Mouse (Mus musculus): Measurements from ENCODE around the gene Stag1. TPM values are rescaled to one million over a fixed set of nuclear protein-coding genes. Genes with fewer than 3 reads are reported as not detected.
"Not testable (repeated sequence)": the region's sequence is repeated elsewhere in the genome, so short reads cannot be mapped to it uniquely, and the experiment has no call there.

Stag1 gene
- polyA plus RNA-seq, 1 experiment from 2014 or later: 27.7 TPM

- no peak for ATAC-seq (replicated peaks; ENCODE audit: insufficient number of reproducible peaks, insufficient read depth, low FRiP score, low read depth)
- Histone ChIP-seq H3K9ac (no peak overlapping the region), H3K36me3 (no peaks in the 10 kb centered on the region), H3K27ac (no peak overlapping the region), H3K27me3 (no peaks in the 10 kb centered on the region), H3K4me1 (replicated peaks) (peaks cover 8% of the 10 kb centered on the region), H3K4me2 (no peak overlapping the region), H3K9me3 (replicated peaks) (no peaks in the 10 kb centered on the region), H3K4me3 (no peak overlapping the region)
- 67% methylated on average over 2 of the region's 2 CpGs for WGBS
Measured at GRCm38 (mm10) chr9:100696537-100696936, 98.9 kb downstream of the Stag1 start.

DNA sequence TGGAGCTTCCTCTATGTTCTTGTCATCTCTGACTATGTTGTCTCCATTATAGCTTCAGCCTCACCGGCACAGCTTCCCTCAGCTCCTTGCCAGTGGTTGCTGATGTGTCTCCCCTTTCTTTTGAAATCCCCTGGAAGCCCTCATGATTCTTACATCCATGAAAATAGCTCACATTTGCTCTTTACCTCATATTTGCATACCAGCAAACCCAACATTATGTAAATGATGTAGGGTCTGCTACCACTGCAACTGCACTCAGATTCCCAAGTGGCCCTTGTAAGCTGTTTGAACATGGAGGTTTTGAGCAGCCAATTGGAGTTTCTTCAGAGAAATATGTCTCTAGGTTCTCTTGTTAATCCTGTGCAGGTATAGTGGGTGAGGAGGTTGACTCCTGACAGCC lies 110.0 kb downstream of the Stag1 start:
- Histone ChIP-seq H3K4me3 (no peak overlapping the region), H3K4me2 (no peak overlapping the region), H3K27me3 (no peaks in the 10 kb centered on the region), H3K36me3 (no peaks in the 10 kb centered on the region), H3K4me1 (replicated peaks) (0 out of 2 replicates have a peak, but pooled peaks cover 2% of the 10 kb centered on the region), H3K9ac (no peak overlapping the region), H3K9me3 (replicated peaks) (no peaks in the 10 kb centered on the region), H3K27ac (no peak overlapping the region)
- ATAC-seq (replicated peaks; ENCODE audit: insufficient number of reproducible peaks, insufficient read depth, low FRiP score, low read depth): no peak
- 85% methylated on average over 1 of the region's 1 CpGs for WGBS

DNA sequence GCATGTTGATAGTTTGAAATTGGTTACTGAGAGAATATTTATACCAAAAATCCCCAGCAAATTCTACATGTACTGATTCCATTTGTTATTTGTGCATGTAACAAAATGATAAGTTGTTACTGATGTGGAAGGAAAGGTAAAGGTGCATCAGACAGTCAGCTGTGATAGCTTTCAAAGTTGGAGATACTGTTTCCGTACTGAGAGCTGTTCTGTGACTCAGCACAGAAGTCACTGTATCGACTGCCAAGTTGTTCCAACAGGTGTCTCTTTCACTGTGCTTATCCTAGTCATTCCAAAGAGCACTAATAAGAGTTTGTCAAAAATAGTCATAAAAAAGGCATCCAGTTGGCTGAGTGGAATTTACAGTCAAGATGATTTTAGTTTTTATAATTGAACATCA lies 114.1 kb downstream of the Stag1 start:
- WGBS: 29% methylated on average over 2 of the region's 2 CpGs
- H3K4me1 ChIP-seq (replicated peaks): 0 out of 2 replicates have a peak, but pooled peaks cover 2% of the 10 kb centered on the region
- ATAC-seq (replicated peaks; ENCODE audit: insufficient number of reproducible peaks, insufficient read depth, low FRiP score, low read depth): no peak
- H3K36me3 ChIP-seq: no peaks in the 10 kb centered on the region
- H3K4me2 ChIP-seq: no peak overlapping the region
- no peaks in the 10 kb centered on the region for H3K27me3 ChIP-seq
- H3K9me3 ChIP-seq (replicated peaks): no peaks in the 10 kb centered on the region
- H3K27ac ChIP-seq: no peak overlapping the region
- H3K4me3 ChIP-seq: no peak overlapping the region
- H3K9ac ChIP-seq: no peak overlapping the region

- H3K36me3 ChIP-seq; H3K27me3 ChIP-seq; H3K4me2 ChIP-seq; H3K4me3 ChIP-seq; H3K9ac ChIP-seq; H3K27ac ChIP-seq; H3K9me3 ChIP-seq (replicated peaks); ATAC-seq (replicated peaks; ENCODE audit: insufficient number of reproducible peaks, insufficient read depth, low FRiP score, low read depth); H3K4me1 ChIP-seq (replicated peaks): not testable (repeated sequence)
- 96% methylated on average over 2 of the region's 2 CpGs for WGBS
Measured at GRCm38 (mm10) chr9:100724832-100725231, 127.2 kb downstream of the Stag1 start.

GRCm38 (mm10) chr9:100731839-100732238 lies 134.2 kb downstream of the Stag1 start:
- H3K4me1 ChIP-seq (replicated peaks): peaks cover 9% of the 10 kb centered on the region; the same call in 1 of the 2 replicates
- H3K27me3 ChIP-seq: no peaks in the 10 kb centered on the region
- ATAC-seq (replicated peaks; ENCODE audit: insufficient number of reproducible peaks, insufficient read depth, low FRiP score, low read depth): no peak
- H3K9ac ChIP-seq: no peak overlapping the region
- no peak overlapping the region for H3K4me2 ChIP-seq
- no peaks in the 10 kb centered on the region for H3K9me3 ChIP-seq (replicated peaks)
- H3K36me3 ChIP-seq: no peaks in the 10 kb centered on the region
- 85% methylated on average over 1 of the region's 1 CpGs for WGBS
- no peak overlapping the region for H3K27ac ChIP-seq
- H3K4me3 ChIP-seq: no peak overlapping the region

DNA sequence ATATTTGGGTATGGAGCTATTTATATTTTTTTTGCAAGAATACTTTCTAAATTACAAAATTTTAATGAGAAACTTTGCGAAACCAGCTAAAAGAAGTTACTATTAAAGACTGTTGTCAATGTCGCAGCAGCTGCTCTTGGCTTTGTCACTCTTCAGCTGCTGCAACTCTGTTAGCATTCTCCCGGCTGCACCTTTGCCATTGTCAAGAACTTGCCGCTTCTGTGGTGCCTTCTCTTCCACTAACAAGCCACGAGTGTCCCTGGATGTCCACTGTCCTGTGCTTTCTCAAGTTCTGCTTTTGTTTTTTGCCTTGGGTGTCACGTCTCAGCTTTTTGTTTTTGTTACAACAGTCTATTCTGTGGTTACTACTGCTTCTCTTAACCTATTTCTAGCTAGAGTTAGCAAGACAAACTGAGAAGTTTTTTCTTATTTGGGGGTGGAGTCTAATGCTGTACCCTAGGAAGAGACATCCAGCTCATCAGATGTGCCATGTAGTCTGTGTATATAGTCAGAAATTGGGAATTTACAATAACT lies 136.4 kb downstream of the Stag1 start:
- peaks cover 12% of the 10 kb centered on the region; the same call in 1 of the 2 replicates for H3K4me1 ChIP-seq (replicated peaks)
- H3K4me3 ChIP-seq: no peak overlapping the region
- no peaks in the 10 kb centered on the region for H3K9me3 ChIP-seq (replicated peaks)
- H3K27me3 ChIP-seq: no peaks in the 10 kb centered on the region
- ATAC-seq (replicated peaks; ENCODE audit: insufficient number of reproducible peaks, insufficient read depth, low FRiP score, low read depth): no peak
- no peak overlapping the region for H3K4me2 ChIP-seq
- H3K36me3 ChIP-seq: no peaks in the 10 kb centered on the region
- H3K9ac ChIP-seq: no peak overlapping the region
- 63% methylated on average over 6 of the region's 6 CpGs for WGBS
- no peak overlapping the region for H3K27ac ChIP-seq

- Histone ChIP-seq H3K27me3 (no peaks in the 10 kb centered on the region), H3K27ac (no peak overlapping the region), H3K9ac (no peak overlapping the region), H3K4me2 (no peak overlapping the region), H3K4me3 (no peak overlapping the region), H3K9me3 (replicated peaks) (no peaks in the 10 kb centered on the region), H3K36me3 (no peaks in the 10 kb centered on the region), H3K4me1 (replicated peaks) (peaks cover 12% of the 10 kb centered on the region; the same call in 1 of the 2 replicates)
- ATAC-seq (replicated peaks; ENCODE audit: insufficient number of reproducible peaks, insufficient read depth, low FRiP score, low read depth): no peak
- WGBS: 54% methylated on average over 4 of the region's 4 CpGs
Measured at GRCm38 (mm10) chr9:100735993-100736645, 138.5 kb downstream of the Stag1 start.

DNA sequence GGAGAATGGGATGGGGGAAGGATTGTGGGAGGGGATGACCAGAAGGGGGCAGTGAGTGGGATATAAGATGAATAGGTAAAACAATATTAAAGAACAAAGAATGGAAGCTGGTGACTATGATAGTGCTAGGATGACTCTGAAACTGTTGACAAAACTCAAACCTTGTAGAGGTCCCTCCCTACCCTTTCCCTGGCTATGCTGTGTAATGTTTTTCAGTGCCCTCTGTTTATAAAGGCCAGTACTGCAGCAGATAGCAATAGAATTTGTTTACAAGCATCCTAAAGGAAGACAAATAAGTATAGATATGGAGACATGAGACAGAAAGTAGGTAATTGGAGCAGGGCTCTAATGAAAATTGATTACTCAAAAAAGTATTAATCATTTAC lies 139.0 kb downstream of the Stag1 start:
- ATAC-seq (replicated peaks; ENCODE audit: insufficient number of reproducible peaks, insufficient read depth, low FRiP score, low read depth): no peak

DNA sequence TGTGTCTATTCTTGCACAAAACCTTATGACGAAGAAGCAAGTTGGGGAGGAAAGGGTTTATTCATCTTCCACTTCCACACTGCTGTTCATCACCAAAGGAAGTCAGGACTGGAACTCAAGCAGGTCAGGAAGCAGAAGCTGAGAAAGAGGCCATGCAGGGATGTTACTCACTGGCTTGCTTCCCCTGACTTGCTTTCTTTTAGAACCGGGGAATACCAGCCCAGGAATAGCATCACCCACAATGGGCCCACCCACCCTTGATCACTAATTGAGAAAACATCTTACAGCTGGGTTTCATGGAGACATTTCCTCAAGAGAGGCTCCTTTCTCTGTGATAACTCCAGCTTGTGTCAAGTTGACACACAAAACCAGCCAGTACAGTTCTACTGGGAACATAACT lies 179.6 kb downstream of the Stag1 start:
- not testable (repeated sequence) for H3K4me2 ChIP-seq; ATAC-seq (replicated peaks; ENCODE audit: insufficient number of reproducible peaks, insufficient read depth, low FRiP score, low read depth); H3K27me3 ChIP-seq; H3K27ac ChIP-seq; H3K9me3 ChIP-seq (replicated peaks); H3K4me1 ChIP-seq (replicated peaks); H3K9ac ChIP-seq; H3K36me3 ChIP-seq; H3K4me3 ChIP-seq
- 60% methylated on average over 2 of the region's 2 CpGs for whole genome bisulfite sequencing

More for the DNA sequence above, 139.0 kb downstream of the Stag1 start:
- Histone ChIP-seq H3K36me3 (no peaks in the 10 kb centered on the region), H3K27me3 (no peaks in the 10 kb centered on the region), H3K4me1 (replicated peaks) (peaks cover 12% of the 10 kb centered on the region; the same call in 1 of the 2 replicates), H3K9ac (no peak overlapping the region), H3K4me3 (no peak overlapping the region), H3K4me2 (no peak overlapping the region), H3K9me3 (replicated peaks) (no peaks in the 10 kb centered on the region), H3K27ac (no peak overlapping the region)

- H3K4me2 ChIP-seq: no peak overlapping the region
- no peak overlapping the region for H3K4me3 ChIP-seq
- H3K36me3 ChIP-seq: no peaks in the 10 kb centered on the region
- WGBS: 84% methylated on average over 4 of the region's 4 CpGs
- no peak for ATAC-seq (replicated peaks; ENCODE audit: insufficient number of reproducible peaks, insufficient read depth, low FRiP score, low read depth)
- H3K27ac ChIP-seq: no peak overlapping the region
- no peak overlapping the region for H3K9ac ChIP-seq
- no peaks in the 10 kb centered on the region for H3K4me1 ChIP-seq (replicated peaks)
- H3K27me3 ChIP-seq: no peaks in the 10 kb centered on the region
- H3K9me3 ChIP-seq (replicated peaks): no peaks in the 10 kb centered on the region
Measured at GRCm38 (mm10) chr9:100865984-100866383, 268.4 kb downstream of the Stag1 start.

- H3K4me1 ChIP-seq (replicated peaks): no peaks in the 10 kb centered on the region
- no peaks in the 10 kb centered on the region for H3K9me3 ChIP-seq (replicated peaks)
- no peaks in the 10 kb centered on the region for H3K36me3 ChIP-seq
- no peaks in the 10 kb centered on the region for H3K27me3 ChIP-seq
- H3K4me2 ChIP-seq: no peak overlapping the region
- H3K27ac ChIP-seq: no peak overlapping the region
- no peak for ATAC-seq (replicated peaks; ENCODE audit: insufficient number of reproducible peaks, insufficient read depth, low FRiP score, low read depth)
- H3K9ac ChIP-seq: no peak overlapping the region
- H3K4me3 ChIP-seq: no peak overlapping the region
Measured at GRCm38 (mm10) chr9:100869635-100870034, 272.0 kb downstream of the Stag1 start.

- H3K9me3 ChIP-seq (replicated peaks): no peaks in the 10 kb centered on the region
- no peak overlapping the region for H3K4me3 ChIP-seq
- H3K4me2 ChIP-seq: no peak overlapping the region
- no peaks in the 10 kb centered on the region for H3K27me3 ChIP-seq
- no peak for ATAC-seq (replicated peaks; ENCODE audit: insufficient number of reproducible peaks, insufficient read depth, low FRiP score, low read depth)
- H3K9ac ChIP-seq: no peak overlapping the region
- H3K4me1 ChIP-seq (replicated peaks): no peaks in the 10 kb centered on the region
- peaks cover 3% of the 10 kb centered on the region; the same call in 1 of the 2 replicates for H3K36me3 ChIP-seq
- 93% methylated on average over 1 of the region's 1 CpGs for WGBS
- H3K27ac ChIP-seq: no peak overlapping the region
Measured at GRCm38 (mm10) chr9:100896111-100896510, 298.5 kb downstream of the Stag1 start.
